Mouse (Mus musculus) thymus, postnatal 0 days (tissue): ENCODE data around the gene Gsap. TPM values are rescaled to one million over a fixed set of nuclear protein-coding genes. Genes with fewer than 3 reads are reported as not detected.

ENCODE experiments used
- DNase-seq: peaks from one replicate; pipeline ENCODE4 v3.0.0-alpha.2; 2015; ENCODE audit warnings: low spot score
- polyA plus RNA-seq: library from polyadenylated mRNA; unstranded; fragments of >200 nt; fragmentation: Nextera tagmentation; extraction: Ambion mirVana; gene quantifications from 2 replicates; pipeline ENCODE4 v1.2.1, GENCODE M21; 2015

Gsap gene
- 1.9 and 2.2 TPM in 2 replicates for polyA plus RNA-seq

- peak; percentile 40 for DNase-seq
Observed at GRCm38 (mm10) chr5:21185764-21186685, at the start of gene Gsap. TSS of gene Gsap (plus strand) at chr5:21186255.

- DNase-seq = no peak
Observed at GRCm38 (mm10) chr5:21136575-21136974, 49.5 kb upstream of the Gsap start.

- no peak for DNase-seq
Observed at GRCm38 (mm10) chr5:21139505-21139904, 46.5 kb upstream of the Gsap start.

GRCm38 (mm10) chr5:21141133-21141551, 44.9 kb upstream of the Gsap start:
- peak; percentile 41 for DNase-seq

GRCm38 (mm10) chr5:21141626-21142025, 44.4 kb upstream of the Gsap start:
- DNase-seq = no peak

GRCm38 (mm10) chr5:21143032-21143431, 43.0 kb upstream of the Gsap start:
- DNase-seq = no peak

- no peak for DNase-seq
Observed at GRCm38 (mm10) chr5:21144506-21145169, 41.4 kb upstream of the Gsap start.

GRCm38 (mm10) chr5:21148358-21148757, 37.7 kb upstream of the Gsap start:
- no peak for DNase-seq

- no peak for DNase-seq
Observed at GRCm38 (mm10) chr5:21153672-21154071, 32.4 kb upstream of the Gsap start.

GRCm38 (mm10) chr5:21156770-21157169, 29.3 kb upstream of the Gsap start:
- DNase-seq = no peak

GRCm38 (mm10) chr5:21159536-21159935, 26.5 kb upstream of the Gsap start:
- no peak for DNase-seq

GRCm38 (mm10) chr5:21160781-21161180, 25.3 kb upstream of the Gsap start:
- DNase-seq = no peak

GRCm38 (mm10) chr5:21163421-21163820, 22.6 kb upstream of the Gsap start:
- DNase-seq = no peak

GRCm38 (mm10) chr5:21168689-21169345, 17.2 kb upstream of the Gsap start:
- no peak for DNase-seq

GRCm38 (mm10) chr5:21169346-21169745, 16.7 kb upstream of the Gsap start:
- DNase-seq = no peak

- no peak for DNase-seq
Observed at GRCm38 (mm10) chr5:21169877-21170276, 16.2 kb upstream of the Gsap start.

- DNase-seq = no peak
Observed at GRCm38 (mm10) chr5:21170440-21170839, 15.6 kb upstream of the Gsap start.

GRCm38 (mm10) chr5:21170898-21171297, 15.2 kb upstream of the Gsap start:
- DNase-seq = no peak

GRCm38 (mm10) chr5:21171336-21171735, 14.7 kb upstream of the Gsap start:
- DNase-seq = no peak

- no peak for DNase-seq
Observed at GRCm38 (mm10) chr5:21172316-21172715, 13.7 kb upstream of the Gsap start.

- no peak for DNase-seq
Observed at GRCm38 (mm10) chr5:21175132-21176112, 10.6 kb upstream of the Gsap start.
